Mouse (Mus musculus) liver, embryonic 14.5 days (tissue): Measurements from ENCODE around the gene Pdcd6.

Experiments
- CTCF ChIP-seq: IDR thresholded peaks from 2 replicates; pipeline ENCODE4 v1.5.1; 2016; ENCODE audit warnings: antibody characterized with exemption, low read depth, control low read depth
- EP300 ChIP-seq: IDR thresholded peaks from 2 replicates; pipeline ENCODE4 v1.6.1; 2016; ENCODE audit warnings: antibody characterized with exemption, low read depth

DNA sequence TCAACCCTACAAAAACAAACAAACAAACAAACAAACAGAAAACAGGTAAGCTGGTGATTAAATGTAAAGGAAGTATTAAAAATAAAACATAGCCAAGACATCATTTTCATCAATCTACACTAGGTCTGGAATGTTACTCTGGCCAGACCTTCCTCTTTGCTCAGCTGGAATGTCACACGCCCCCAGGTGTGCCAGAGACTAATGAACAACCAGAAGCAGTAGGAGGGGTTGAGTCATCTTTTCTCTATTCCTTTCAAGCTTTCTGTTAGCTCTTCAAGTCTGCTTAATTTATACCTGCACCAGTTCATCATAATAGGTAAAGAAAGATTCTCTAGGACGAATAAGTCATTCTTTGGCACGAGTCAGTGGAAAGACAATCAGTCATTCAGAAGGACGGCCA is 994 bp downstream of the Pdcd6 start:
- TF ChIP-seq EP300 (no peak), CTCF (no peak)
